Comparison of ENCODE assay signal across 8 mouse cellular contexts in the genomic region with DNA sequence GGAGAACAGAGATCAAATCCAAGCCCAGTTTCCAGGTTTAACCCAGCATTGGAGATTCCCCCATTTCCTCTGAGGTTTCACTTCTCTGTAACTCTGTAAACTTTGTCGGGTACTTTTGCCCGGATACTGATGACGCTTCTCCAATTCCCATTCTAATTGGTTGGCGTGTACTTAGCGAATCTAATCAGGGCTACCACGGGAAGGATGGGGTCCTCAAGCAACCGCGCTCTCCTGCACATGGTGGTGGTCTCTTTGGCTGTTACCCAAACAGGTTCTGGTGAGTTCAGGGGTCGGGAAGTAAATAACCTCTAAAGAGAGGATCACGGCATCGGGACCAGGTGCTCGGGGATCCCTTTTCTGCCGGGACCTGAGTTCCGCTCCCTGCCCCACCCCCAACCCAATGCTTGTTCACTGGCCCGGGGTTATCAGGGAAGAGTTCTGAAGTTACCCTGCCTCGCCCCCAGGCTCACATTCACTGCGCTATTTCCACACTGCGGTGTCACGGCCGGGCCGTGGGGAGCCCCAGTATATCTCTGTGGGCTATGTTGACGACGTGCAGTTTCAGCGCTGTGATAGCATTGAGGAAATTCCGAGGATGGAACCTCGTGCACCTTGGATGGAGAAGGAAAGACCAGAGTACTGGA. TPM values are rescaled to one million over a fixed set of nuclear protein-coding genes. Genes with fewer than 3 reads are reported as not detected.
DNase-seq lines count a peak whose midpoint lies in the region; ATAC-seq lines count a peak whose summit lies in the region.

H2-M3 (plus strand) TSS at position 163 of the 644 bp plus-strand sequence.

- no peak within 1 kb of the TSS for H3K27ac ChIP-seq in forebrain, embryonic 11.5 days (ENCODE audit: low read depth, low read length)
- no peak within 1 kb of the TSS for H3K27ac ChIP-seq in heart, embryonic 16.5 days (ENCODE audit: low read length)
- H3K27ac ChIP-seq in liver, embryonic 15.5 days (replicated peaks) = no peak within 1 kb of the TSS
- H3K27ac ChIP-seq in neural tube, embryonic 12.5 days = no peak within 1 kb of the TSS

- peak within 1 kb of the TSS; percentile 50 for H3K4me2 ChIP-seq in forebrain, embryonic 11.5 days (ENCODE audit: low read depth, low read length, severe bottlenecking)
- H3K4me2 ChIP-seq in heart, embryonic 16.5 days (ENCODE audit: low read depth, low read length) = peak within 1 kb of the TSS; percentile 97
- peak within 1 kb of the TSS; percentile 77 for H3K4me2 ChIP-seq in liver, embryonic 15.5 days
- peak within 1 kb of the TSS; percentile 78 for H3K4me2 ChIP-seq in neural tube, embryonic 12.5 days (replicated peaks)

- no peaks in the 10 kb centered on the region for H3K4me1 ChIP-seq in forebrain, embryonic 11.5 days (replicated peaks; ENCODE audit: control insufficient read depth, insufficient read depth, low read length)
- no peaks in the 10 kb centered on the region for H3K4me1 ChIP-seq in heart, embryonic 16.5 days (ENCODE audit: control insufficient read depth, insufficient read depth, low read length)
- H3K4me1 ChIP-seq in liver, embryonic 15.5 days (replicated peaks) = no peaks in the 10 kb centered on the region; the same call in 1 of the 2 replicates
- no peaks in the 10 kb centered on the region for H3K4me1 ChIP-seq in neural tube, embryonic 12.5 days

- 5% methylated on average over 26 of the region's 26 CpGs for WGBS in forebrain, embryonic 11.5 days
- WGBS in heart, embryonic 16.5 days = 2% methylated on average over 26 of the region's 26 CpGs
- 2% methylated on average over 26 of the region's 26 CpGs for WGBS in liver, embryonic 15.5 days (ENCODE audit: insufficient replicate concordance)
- WGBS in neural tube, embryonic 12.5 days = 5% methylated on average over 26 of the region's 26 CpGs

- H3K9me3 ChIP-seq in forebrain, embryonic 11.5 days (ENCODE audit: control insufficient read depth, low read length) = no peaks in the 10 kb centered on the region
- no peaks in the 10 kb centered on the region for H3K9me3 ChIP-seq in heart, embryonic 16.5 days (replicated peaks; ENCODE audit: control insufficient read depth, low read length)
- H3K9me3 ChIP-seq in liver, embryonic 15.5 days (replicated peaks) = no peaks in the 10 kb centered on the region
- H3K9me3 ChIP-seq in neural tube, embryonic 12.5 days = no peaks in the 10 kb centered on the region

- H3K36me3 ChIP-seq in forebrain, embryonic 11.5 days (ENCODE audit: control insufficient read depth, insufficient read depth, low read length) = no peaks in the 10 kb centered on the region
- H3K36me3 ChIP-seq in heart, embryonic 16.5 days (ENCODE audit: control insufficient read depth, insufficient read depth) = no peaks in the 10 kb centered on the region
- H3K36me3 ChIP-seq in liver, embryonic 15.5 days (replicated peaks) = no peaks in the 10 kb centered on the region
- H3K36me3 ChIP-seq in neural tube, embryonic 12.5 days = no peaks in the 10 kb centered on the region

- H3K4me3 ChIP-seq in forebrain, embryonic 11.5 days (ENCODE audit: low read depth, low read length) = peak within 1 kb of the TSS; percentile 32
- H3K4me3 ChIP-seq in heart, embryonic 16.5 days (ENCODE audit: low read length) = peak within 1 kb of the TSS; percentile 76
- peak within 1 kb of the TSS; percentile 61 for H3K4me3 ChIP-seq in liver, embryonic 15.5 days (replicated peaks)
- H3K4me3 ChIP-seq in neural tube, embryonic 12.5 days = peak within 1 kb of the TSS; percentile 34

- H3K27me3 ChIP-seq in forebrain, embryonic 11.5 days (ENCODE audit: control insufficient read depth, insufficient read depth, low read length) = no peaks in the 10 kb centered on the region
- H3K27me3 ChIP-seq in heart, embryonic 16.5 days (ENCODE audit: control insufficient read depth, insufficient read depth, low read length) = no peaks in the 10 kb centered on the region
- no peaks in the 10 kb centered on the region for H3K27me3 ChIP-seq in liver, embryonic 15.5 days
- H3K27me3 ChIP-seq in neural tube, embryonic 12.5 days (replicated peaks) = no peaks in the 10 kb centered on the region

- DNase-seq in CD8-positive naive resting alpha-beta T cell, adult 2 months (ENCODE audit: low read depth in 2 of 2, low spot score in 2 of 2) = peak; percentile 90 to 97
- DNase-seq in c-Kit-positive CD71-positive TER-119-negative erythroid progenitor cells, embryonic 14.5 days (ENCODE audit: low read depth) = peak; percentile 76
- peak; percentile 89 for DNase-seq in forebrain, embryonic 11.5 days (ENCODE audit: low spot score)
- peak; percentile 91 to 93 for DNase-seq in kidney, postnatal 36 days
- peak; percentile 73 for DNase-seq in telencephalon, adult 2 months (ENCODE audit: low read depth, low spot score)

- H3K9ac ChIP-seq in forebrain, embryonic 11.5 days (ENCODE audit: low read length) = peak within 1 kb of the TSS; percentile 35; the same call in 1 of the 2 replicates
- peak within 1 kb of the TSS; percentile 70 for H3K9ac ChIP-seq in heart, embryonic 16.5 days (ENCODE audit: low read length)
- no peak within 1 kb of the TSS for H3K9ac ChIP-seq in liver, embryonic 15.5 days
- H3K9ac ChIP-seq in neural tube, embryonic 12.5 days = no peak within 1 kb of the TSS

- ATAC-seq in forebrain, embryonic 11.5 days (replicated peaks; ENCODE audit: low FRiP score) = peak; percentile 99
- peak; percentile 87 for ATAC-seq in heart, embryonic 16.5 days (replicated peaks; ENCODE audit: extremely low read depth, insufficient read depth, low FRiP score)
- ATAC-seq in liver, embryonic 15.5 days (ENCODE audit: insufficient read depth) = peak; percentile 76
- ATAC-seq in neural tube, embryonic 12.5 days (ENCODE audit: low FRiP score, low read depth) = peak; percentile 97

RNA-seq across cellular contexts. Expression of gene H2-M3, which starts in this region (rescaled TPM):
- polyA plus RNA-seq in forebrain, embryonic 11.5 days (2014; fragmentation: Nextera tagmentation; extraction: Ambion mirVana) = 1.7 and 2.5 TPM in 2 replicates
- polyA plus RNA-seq in heart, embryonic 16.5 days (2015; fragmentation: Nextera tagmentation; extraction: Ambion mirVana) = 2.9 TPM in 2 replicates
- polyA plus RNA-seq in liver, embryonic 15.5 days (2015; fragmentation: Nextera tagmentation; extraction: Ambion mirVana) = 2.0 TPM in 2 replicates
- polyA plus RNA-seq in neural tube, embryonic 12.5 days (2016; fragmentation: Nextera tagmentation; extraction: Ambion mirVana) = 0.64 and 1.1 TPM in 2 replicates

Comparison
In these comparisons a context has a peak if more than half of its experiments do, and no peak if none do; other contexts are left out.
1. H3K9ac ChIP-seq: peak in forebrain, embryonic 11.5 days (single experiment) and heart, embryonic 16.5 days (single experiment); none in liver, embryonic 15.5 days (single experiment) and neural tube, embryonic 12.5 days (single experiment).
2. Peak in every context shown above with its lines, with median percentiles within 50 percentile points of each other: DNase-seq, ATAC-seq, H3K4me2 ChIP-seq and H3K4me3 ChIP-seq.